Mouse (Mus musculus): ENCODE measurements around the gene Gm10134. TPM values are rescaled to one million over a fixed set of nuclear protein-coding genes. Genes with fewer than 3 reads are reported as not detected.
A peak's percentile ranks its signal among the peaks of the same experiment; 100 is the strongest.

Gm10134 gene
- total and polyA plus RNA-seq, 2 experiments: not detected

- H3K4me3 ChIP-seq (ENCODE audit: insufficient read depth, low read depth, low read length): no peak overlapping the region
- 0 out of 2 replicates have a peak, but pooled peaks cover 2% of the 10 kb centered on the region for H3K4me1 ChIP-seq (ENCODE audit: control insufficient read depth, insufficient read depth, low read length)
- TF ChIP-seq CTCF (IDR thresholded peaks at IDR 0.05; ENCODE audit: low read depth, low read length): no peak
- TF ChIP-seq POLR2A (IDR thresholded peaks at IDR 0.05; ENCODE audit: extremely low read depth, insufficient read depth, low read length): no peak
- no peak for DNase-seq (ENCODE audit: extremely low read depth, low read depth, low spot score)
- H3K79me2 ChIP-seq (ENCODE audit: control insufficient read depth, insufficient read depth, low read length): no peaks in the 10 kb centered on the region
- no peak overlapping the region for H3K27ac ChIP-seq (replicated peaks; ENCODE audit: insufficient read depth, low read depth, low read length)
- WGBS: 66% methylated on average over 7 of the region's 7 CpGs
- H3K36me3 ChIP-seq (ENCODE audit: control insufficient read depth, insufficient read depth, low read length): no peaks in the 10 kb centered on the region
- H3K9ac ChIP-seq (ENCODE audit: low read depth, low read length): no peak overlapping the region
- H3K27me3 ChIP-seq (ENCODE audit: control insufficient read depth, insufficient read depth, low read length): no peaks in the 10 kb centered on the region
Observed at GRCm38 (mm10) chr2:28530311-28530710, 24.4 kb downstream of the Gm10134 start.

GRCm38 (mm10) chr2:28532938-28533771 is 27.3 kb downstream of the Gm10134 start:
- H3K36me3 ChIP-seq (ENCODE audit: control insufficient read depth, insufficient read depth, low read length): no peaks in the 10 kb centered on the region
- H3K79me2 ChIP-seq (ENCODE audit: control insufficient read depth, insufficient read depth, low read length): no peaks in the 10 kb centered on the region
- H3K4me1 ChIP-seq (ENCODE audit: control insufficient read depth, insufficient read depth, low read length): 0 out of 2 replicates have a peak, but pooled peaks cover 2% of the 10 kb centered on the region
- H3K27ac ChIP-seq (replicated peaks; ENCODE audit: insufficient read depth, low read depth, low read length): no peak overlapping the region
- H3K4me3 ChIP-seq (ENCODE audit: insufficient read depth, low read depth, low read length): peak overlapping the region; percentile 73
- no peaks in the 10 kb centered on the region for H3K27me3 ChIP-seq (ENCODE audit: control insufficient read depth, insufficient read depth, low read length)
- WGBS: 3% methylated on average over 48 of the region's 49 CpGs
- peak; percentile 27; the same call in 1 of the 2 replicates for TF ChIP-seq CTCF (IDR thresholded peaks at IDR 0.05; ENCODE audit: low read depth, low read length)
- no peak for TF ChIP-seq POLR2A (IDR thresholded peaks at IDR 0.05; ENCODE audit: extremely low read depth, insufficient read depth, low read length)
- peak; percentile 49 for DNase-seq (ENCODE audit: extremely low read depth, low read depth, low spot score)
- H3K9ac ChIP-seq (ENCODE audit: low read depth, low read length): peak overlapping the region; percentile 88

- Histone ChIP-seq H3K27ac (replicated peaks; ENCODE audit: insufficient read depth, low read depth, low read length) (peak overlapping the region; percentile 56; the same call in 1 of the 2 replicates), H3K9ac (ENCODE audit: low read depth, low read length) (peak overlapping the region; percentile 88), H3K4me1 (ENCODE audit: control insufficient read depth, insufficient read depth, low read length) (0 out of 2 replicates have a peak, but pooled peaks cover 2% of the 10 kb centered on the region), H3K79me2 (ENCODE audit: control insufficient read depth, insufficient read depth, low read length) (no peaks in the 10 kb centered on the region), H3K4me3 (ENCODE audit: insufficient read depth, low read depth, low read length) (peak overlapping the region; percentile 73), H3K36me3 (ENCODE audit: control insufficient read depth, insufficient read depth, low read length) (no peaks in the 10 kb centered on the region), H3K27me3 (ENCODE audit: control insufficient read depth, insufficient read depth, low read length) (no peaks in the 10 kb centered on the region)
- 70% methylated on average over 7 of the region's 7 CpGs for WGBS
- no peak for DNase-seq (ENCODE audit: extremely low read depth, low read depth, low spot score)
- no peak for TF ChIP-seq POLR2A (IDR thresholded peaks at IDR 0.05; ENCODE audit: extremely low read depth, insufficient read depth, low read length)
- no peak for TF ChIP-seq CTCF (IDR thresholded peaks at IDR 0.05; ENCODE audit: low read depth, low read length)
Observed at GRCm38 (mm10) chr2:28533901-28534435, 28.1 kb downstream of the Gm10134 start.

GRCm38 (mm10) chr2:28534436-28535262 is 28.8 kb downstream of the Gm10134 start:
- no peak for DNase-seq (ENCODE audit: extremely low read depth, low read depth, low spot score)
- no peaks in the 10 kb centered on the region for H3K79me2 ChIP-seq (ENCODE audit: control insufficient read depth, insufficient read depth, low read length)
- H3K27ac ChIP-seq (replicated peaks; ENCODE audit: insufficient read depth, low read depth, low read length): peak overlapping the region; percentile 56
- TF ChIP-seq POLR2A (IDR thresholded peaks at IDR 0.05; ENCODE audit: extremely low read depth, insufficient read depth, low read length) (no peak), CTCF (IDR thresholded peaks at IDR 0.05; ENCODE audit: low read depth, low read length) (no peak)
- 68% methylated on average over 11 of the region's 11 CpGs for WGBS
- H3K36me3 ChIP-seq (ENCODE audit: control insufficient read depth, insufficient read depth, low read length): no peaks in the 10 kb centered on the region
- peak overlapping the region; percentile 35; the same call in 1 of the 2 replicates for H3K9ac ChIP-seq (ENCODE audit: low read depth, low read length)
- no peak overlapping the region; the same call in 1 of the 2 replicates for H3K4me3 ChIP-seq (ENCODE audit: insufficient read depth, low read depth, low read length)
- H3K4me1 ChIP-seq (ENCODE audit: control insufficient read depth, insufficient read depth, low read length): 0 out of 2 replicates have a peak, but pooled peaks cover 2% of the 10 kb centered on the region
- H3K27me3 ChIP-seq (ENCODE audit: control insufficient read depth, insufficient read depth, low read length): no peaks in the 10 kb centered on the region

- Histone ChIP-seq H3K9ac (ENCODE audit: low read depth, low read length) (no peak overlapping the region), H3K36me3 (ENCODE audit: control insufficient read depth, insufficient read depth, low read length) (no peaks in the 10 kb centered on the region), H3K27ac (replicated peaks; ENCODE audit: insufficient read depth, low read depth, low read length) (peak overlapping the region; percentile 23; the same call in 1 of the 2 replicates), H3K79me2 (ENCODE audit: control insufficient read depth, insufficient read depth, low read length) (no peaks in the 10 kb centered on the region), H3K27me3 (ENCODE audit: control insufficient read depth, insufficient read depth, low read length) (no peaks in the 10 kb centered on the region), H3K4me3 (ENCODE audit: insufficient read depth, low read depth, low read length) (no peak overlapping the region), H3K4me1 (ENCODE audit: control insufficient read depth, insufficient read depth, low read length) (0 out of 2 replicates have a peak, but pooled peaks cover 4% of the 10 kb centered on the region)
- DNase-seq (ENCODE audit: extremely low read depth, low read depth, low spot score): no peak
- no peak for TF ChIP-seq CTCF (IDR thresholded peaks at IDR 0.05; ENCODE audit: low read depth, low read length)
- no peak for TF ChIP-seq POLR2A (IDR thresholded peaks at IDR 0.05; ENCODE audit: extremely low read depth, insufficient read depth, low read length)
- 44% methylated on average over 4 of the region's 4 CpGs for WGBS
Observed at GRCm38 (mm10) chr2:28535263-28535540, 29.3 kb downstream of the Gm10134 start.
